Mouse (Mus musculus): ENCODE results near the gene Cspg4.

Gene Cspg4

GRCm38 (mm10) chr9:56864832-56865231 lies at the start of gene Cspg4:
Gene Cspg4, plus strand, starts transcription at chr9:56865033.
- in situ Hi-C loops (cut with MboI, MseI), result no loop called here

GRCm38 (mm10) chr9:56824900-56825299 lies 39.9 kb upstream of the Cspg4 start:
- in situ Hi-C loops (cut with MboI, MseI), result loop anchor here (25.0 kb wide), 1 partner anchor 1887 kb away; no protein-coding TSS in a partner anchor

GRCm38 (mm10) chr9:56825476-56826213 lies 39.2 kb upstream of the Cspg4 start:
- in situ Hi-C loops (cut with MboI, MseI), result loop anchor here (25.0 kb wide), 1 partner anchor 1887 kb away; no protein-coding TSS in a partner anchor

GRCm38 (mm10) chr9:56828146-56828545 lies 36.7 kb upstream of the Cspg4 start:
- in situ Hi-C loops (cut with MboI, MseI), result loop anchor here (25.0 kb wide), 1 partner anchor 1884 kb away; no protein-coding TSS in a partner anchor

GRCm38 (mm10) chr9:56828841-56829240 lies 36.0 kb upstream of the Cspg4 start:
- in situ Hi-C loops (cut with MboI, MseI), result loop anchor here (25.0 kb wide), 1 partner anchor 1883 kb away; no protein-coding TSS in a partner anchor

- in situ Hi-C loops (cut with MboI, MseI), result loop anchor here (25.0 kb wide), 1 partner anchor 1882 kb away; no protein-coding TSS in a partner anchor
These were observed 34.7 kb upstream of the Cspg4 start for GRCm38 (mm10) chr9:56830162-56830561.

- in situ Hi-C loops (cut with MboI, MseI), result loop anchor here (25.0 kb wide), 1 partner anchor 1880 kb away; no protein-coding TSS in a partner anchor
These were observed 32.9 kb upstream of the Cspg4 start for GRCm38 (mm10) chr9:56831904-56832303.

GRCm38 (mm10) chr9:56832900-56833299 lies 31.9 kb upstream of the Cspg4 start:
- in situ Hi-C loops (cut with MboI, MseI), result loop anchor here (25.0 kb wide), 1 partner anchor 1879 kb away; no protein-coding TSS in a partner anchor

- in situ Hi-C loops (cut with MboI, MseI), result loop anchor here (25.0 kb wide), 1 partner anchor 1877 kb away; no protein-coding TSS in a partner anchor
These were observed 29.7 kb upstream of the Cspg4 start for GRCm38 (mm10) chr9:56835152-56835551.

- in situ Hi-C loops (cut with MboI, MseI), result loop anchor here (25.0 kb wide), 1 partner anchor 1872 kb away; no protein-coding TSS in a partner anchor
These were observed 24.1 kb upstream of the Cspg4 start for GRCm38 (mm10) chr9:56840721-56841120.

- in situ Hi-C loops (cut with MboI, MseI), result loop anchor here (25.0 kb wide), 1 partner anchor 1870 kb away; no protein-coding TSS in a partner anchor
These were observed 23.0 kb upstream of the Cspg4 start for GRCm38 (mm10) chr9:56841864-56842263.

GRCm38 (mm10) chr9:56842303-56842719 lies 22.5 kb upstream of the Cspg4 start:
- in situ Hi-C loops (cut with MboI, MseI), result loop anchor here (25.0 kb wide), 1 partner anchor 1870 kb away; no protein-coding TSS in a partner anchor

GRCm38 (mm10) chr9:56843679-56844188 lies 21.1 kb upstream of the Cspg4 start:
- in situ Hi-C loops (cut with MboI, MseI), result loop anchor here (25.0 kb wide), 1 partner anchor 1869 kb away; no protein-coding TSS in a partner anchor

GRCm38 (mm10) chr9:56844644-56845043 lies 20.2 kb upstream of the Cspg4 start:
- in situ Hi-C loops (cut with MboI, MseI), result loop anchor here (25.0 kb wide), 1 partner anchor 1868 kb away; no protein-coding TSS in a partner anchor

GRCm38 (mm10) chr9:56847523-56847922 lies 17.3 kb upstream of the Cspg4 start:
- in situ Hi-C loops (cut with MboI, MseI), result loop anchor here (25.0 kb wide), 1 partner anchor 1865 kb away; no protein-coding TSS in a partner anchor

GRCm38 (mm10) chr9:56850128-56850904 lies 14.5 kb upstream of the Cspg4 start:
- in situ Hi-C loops (cut with MboI, MseI), result no loop called here

- in situ Hi-C loops (cut with MboI, MseI), result no loop called here
These were observed 14.0 kb upstream of the Cspg4 start for GRCm38 (mm10) chr9:56850905-56851252.

- in situ Hi-C loops (cut with MboI, MseI), result no loop called here
These were observed 13.1 kb upstream of the Cspg4 start for GRCm38 (mm10) chr9:56851778-56852177.

- in situ Hi-C loops (cut with MboI, MseI), result no loop called here
These were observed 7.4 kb upstream of the Cspg4 start for GRCm38 (mm10) chr9:56857463-56857862.

GRCm38 (mm10) chr9:56860035-56860434 lies 4.8 kb upstream of the Cspg4 start:
- in situ Hi-C loops (cut with MboI, MseI), result no loop called here

- in situ Hi-C loops (cut with MboI, MseI), result no loop called here
These were observed 4.2 kb upstream of the Cspg4 start for GRCm38 (mm10) chr9:56860486-56861269.

All from T-helper 2 cell (primary cell).